Mouse (Mus musculus) activated CD4-positive, CD25-positive, alpha-beta regulatory T cell, adult 4 months (primary cell): ENCODE measurements around the gene Zc3h18. TPM values are rescaled to one million over a fixed set of nuclear protein-coding genes. Genes with fewer than 3 reads are reported as not detected.

Source experiments
- ATAC-seq: one replicate; pipeline ENCODE4 v1.8.0; 2017
- polyA plus RNA-seq, 2 experiments: library from polyadenylated mRNA; unstranded; fragments of 100-300 nt; shearing (Covaris generic); gene quantifications; one replicate each; pipeline ENCODE4 v1.2.1; 2017

Zc3h18 gene
- polyA plus RNA-seq, 2 experiments from 2014 or later: 10.9 to 18.2 TPM

DNA sequence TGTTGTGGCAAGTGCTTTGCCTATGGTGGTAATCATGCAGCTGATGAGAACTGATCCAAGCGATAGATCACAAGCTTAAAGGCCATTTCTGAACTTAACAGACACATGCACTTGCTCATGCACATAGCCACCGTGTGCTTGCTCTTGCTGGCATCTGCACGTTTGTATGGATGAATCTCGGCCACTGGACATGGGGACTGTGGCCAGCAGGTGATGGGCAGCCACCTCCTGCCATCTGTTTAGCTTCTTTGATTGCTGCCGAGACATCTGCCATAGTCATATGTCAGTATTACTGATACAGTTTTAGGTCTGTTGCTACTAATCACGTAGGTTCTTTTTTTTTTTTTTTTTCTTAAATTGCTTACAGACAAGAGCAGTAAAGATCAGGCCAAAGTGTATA lies 18.9 kb downstream of the Zc3h18 start:
- ATAC-seq: no peak

DNA sequence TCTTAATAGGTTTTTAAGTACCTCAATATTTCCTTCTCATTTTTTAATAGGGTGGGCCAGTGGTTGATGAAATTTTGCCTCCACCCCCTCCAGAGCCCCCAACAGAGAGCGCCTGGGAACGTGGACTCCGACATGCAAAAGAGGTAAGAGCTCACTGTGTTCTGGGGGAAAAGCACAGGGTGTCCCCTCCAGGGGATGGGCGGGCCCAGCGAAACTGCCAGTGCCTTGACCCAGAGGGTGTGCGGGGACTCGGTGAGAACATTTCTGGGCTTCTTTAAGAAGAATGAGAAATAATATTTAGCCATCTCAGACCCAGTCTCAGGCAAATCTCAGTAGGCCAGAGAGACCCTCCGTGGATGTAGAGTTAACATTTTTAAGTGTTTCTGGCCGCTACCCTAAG lies 21.8 kb downstream of the Zc3h18 start:
- no peak for ATAC-seq

GRCm38 (mm10) chr8:122405146-122405805 lies 28.9 kb downstream of the Zc3h18 start:
- no peak for ATAC-seq

DNA sequence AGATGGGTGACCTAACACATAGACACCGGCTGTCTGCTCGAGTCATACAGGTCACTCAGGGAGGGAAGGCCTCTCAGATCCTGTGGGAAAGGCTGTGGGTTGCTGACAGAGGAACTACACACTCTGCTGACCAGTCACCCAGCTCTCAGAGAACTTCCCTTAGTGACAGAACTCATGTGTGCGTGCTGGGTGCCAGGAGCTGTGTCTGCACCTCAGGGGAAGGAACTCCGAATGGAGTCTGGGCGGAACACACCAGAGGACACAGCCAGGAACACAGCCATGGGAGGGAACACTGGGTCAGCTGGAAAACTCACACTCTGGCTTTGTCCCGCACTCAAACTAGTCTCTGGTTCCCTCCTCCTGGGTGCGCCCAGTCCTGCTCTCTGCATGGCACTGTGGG lies 31.3 kb downstream of the Zc3h18 start:
- no peak for ATAC-seq

- no peak for ATAC-seq
These were observed 37.9 kb downstream of the Zc3h18 start for GRCm38 (mm10) chr8:122414311-122414710.

- ATAC-seq: no peak
These were observed 39.1 kb downstream of the Zc3h18 start for GRCm38 (mm10) chr8:122415554-122415953.

GRCm38 (mm10) chr8:122419881-122420555 lies 43.6 kb downstream of the Zc3h18 start:
- no peak for ATAC-seq

DNA sequence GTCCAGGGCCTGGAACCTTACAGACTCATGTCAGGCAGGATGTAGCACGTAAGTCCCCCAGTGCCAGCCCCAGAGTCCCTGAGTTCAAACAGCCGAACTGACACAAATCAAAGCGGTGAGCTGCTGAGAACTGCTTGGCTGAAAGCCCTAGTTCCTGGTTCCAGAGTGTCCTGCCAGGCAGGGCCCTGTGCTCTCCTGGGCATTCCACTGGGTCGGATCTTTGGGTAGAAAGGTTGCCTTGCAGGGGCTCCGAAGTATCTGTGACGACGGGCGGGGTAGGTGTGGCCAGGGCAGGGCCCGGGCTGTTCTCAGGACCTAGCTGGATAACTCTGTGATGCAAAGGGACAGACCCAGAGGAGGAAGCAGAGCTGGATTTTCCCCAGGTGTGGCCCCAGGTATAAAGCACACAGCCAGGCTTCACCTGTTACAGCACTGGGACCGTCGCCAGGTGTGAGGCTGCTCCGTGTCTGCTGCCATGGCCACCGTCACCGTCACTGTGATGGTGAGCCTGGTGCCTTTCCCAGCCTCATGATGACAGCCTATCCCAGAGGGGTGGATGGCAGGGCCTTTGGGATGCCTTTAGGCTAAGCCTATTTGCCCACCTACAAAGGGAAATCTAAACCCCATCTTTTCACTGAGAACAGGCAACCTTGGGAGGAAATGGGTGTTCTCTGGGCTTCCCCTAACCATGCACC lies 45.1 kb downstream of the Zc3h18 start, which contains the start of gene Il17c:
TSS of gene Il17c (plus strand) at position 645 of the 695 bp plus-strand sequence.
- ATAC-seq: no peak

- ATAC-seq: no peak
These were observed 46.8 kb downstream of the Zc3h18 start for GRCm38 (mm10) chr8:122423217-122423616.

DNA sequence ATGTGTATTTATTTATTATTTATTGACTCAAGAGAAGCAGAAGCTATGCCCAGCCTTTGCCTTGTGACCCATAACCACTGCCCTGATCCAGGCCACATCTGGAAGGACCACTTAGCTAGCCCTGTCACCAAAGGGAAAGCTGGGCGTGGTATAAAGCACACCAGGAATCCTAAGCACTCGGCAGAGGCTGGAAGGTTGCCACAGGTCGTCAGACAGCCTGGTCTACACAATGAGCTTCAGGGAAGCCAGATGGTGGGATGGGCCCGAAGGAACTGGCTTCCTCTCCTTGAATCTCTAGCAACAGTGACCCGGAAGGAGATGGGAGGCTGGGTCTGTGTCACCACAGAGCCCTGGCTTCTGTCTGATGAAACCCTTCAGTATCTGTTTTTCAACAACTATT lies 47.2 kb downstream of the Zc3h18 start:
- ATAC-seq: no peak

GRCm38 (mm10) chr8:122426145-122426544 lies 49.7 kb downstream of the Zc3h18 start:
- no peak for ATAC-seq

GRCm38 (mm10) chr8:122427607-122428006 lies 51.2 kb downstream of the Zc3h18 start:
- ATAC-seq: no peak

DNA sequence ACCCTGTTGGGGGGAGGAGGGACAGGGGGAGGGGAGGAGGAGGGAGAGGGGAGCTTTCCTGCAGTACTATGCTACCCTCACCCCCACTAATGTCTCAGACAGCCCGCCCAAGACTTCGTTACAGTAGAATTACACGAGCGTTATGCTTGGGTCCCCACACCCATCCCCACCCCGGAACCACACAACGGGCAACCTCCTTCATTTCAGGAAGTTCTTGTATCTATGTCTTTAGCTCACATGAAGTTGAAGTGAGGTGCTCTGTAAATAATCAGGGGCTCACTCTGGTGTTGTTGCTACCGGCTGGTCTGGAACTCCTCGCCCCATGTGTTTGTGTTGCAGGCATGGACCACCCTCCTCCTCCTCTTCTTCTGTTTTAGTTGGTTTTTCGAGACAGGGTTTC lies 51.8 kb downstream of the Zc3h18 start:
- ATAC-seq: no peak

- ATAC-seq: no peak
These were observed 53.7 kb downstream of the Zc3h18 start for GRCm38 (mm10) chr8:122430058-122430636.

DNA sequence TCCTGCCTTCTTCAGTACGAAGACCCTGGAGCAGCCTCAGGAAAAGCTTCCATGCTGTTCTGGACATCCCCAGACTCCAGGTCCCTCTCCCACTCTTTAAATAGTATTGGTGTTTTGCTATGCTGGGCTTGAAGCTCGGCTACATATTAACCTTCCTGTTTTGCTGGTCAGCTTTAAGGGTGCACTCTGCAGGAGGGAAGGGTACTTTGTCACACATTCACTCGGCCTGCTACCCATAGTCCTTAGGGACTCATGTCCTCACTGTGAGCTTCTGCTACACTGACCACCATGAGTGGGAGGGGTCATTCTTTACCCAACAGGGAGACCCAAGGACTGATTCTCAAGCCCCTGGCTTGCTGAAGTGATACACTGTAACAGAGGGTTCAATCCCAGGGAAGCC lies 54.2 kb downstream of the Zc3h18 start:
- ATAC-seq: no peak

DNA sequence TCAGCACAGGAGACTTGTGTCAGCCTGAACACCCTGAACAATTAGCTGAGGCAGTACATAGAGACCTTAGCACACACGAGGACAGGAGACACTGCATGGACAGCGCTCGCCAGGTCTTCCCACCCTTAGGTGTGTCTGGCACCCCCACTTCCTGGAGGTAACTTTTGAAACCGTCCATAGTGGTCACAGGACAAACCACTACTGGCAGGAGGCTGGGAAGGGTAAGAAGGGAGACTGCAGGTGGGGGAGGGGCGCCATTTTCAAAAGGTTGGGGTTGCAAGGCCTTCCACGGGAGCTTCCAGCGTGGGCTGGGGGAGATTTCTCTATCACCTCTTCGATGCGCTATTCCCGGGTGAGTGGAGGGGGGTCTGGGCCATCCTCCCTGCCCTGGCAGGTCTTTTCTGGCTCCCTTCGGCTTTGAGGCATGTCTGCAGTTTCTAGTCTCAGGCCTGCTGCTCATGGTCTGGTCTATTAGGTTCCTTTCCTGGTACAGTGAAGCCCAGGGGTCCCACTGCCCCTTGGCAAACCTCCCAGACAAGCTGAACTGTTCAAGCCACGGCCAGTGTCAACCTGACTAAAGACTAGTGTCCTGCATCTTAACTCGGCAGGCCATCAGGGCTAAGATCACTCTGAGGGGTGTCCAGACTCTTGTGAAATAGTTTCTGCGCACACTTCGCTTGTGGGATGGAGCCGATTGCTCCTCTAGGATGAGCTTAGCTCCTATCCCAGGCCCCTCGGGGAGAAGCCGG lies 55.5 kb downstream of the Zc3h18 start:
- no peak for ATAC-seq

- ATAC-seq: peak; percentile 70
These were observed 56.2 kb downstream of the Zc3h18 start, which contains the start of gene Cyba for GRCm38 (mm10) chr8:122432443-122433268. Gene Cyba, minus strand, starts transcription at chr8:122432930.

DNA sequence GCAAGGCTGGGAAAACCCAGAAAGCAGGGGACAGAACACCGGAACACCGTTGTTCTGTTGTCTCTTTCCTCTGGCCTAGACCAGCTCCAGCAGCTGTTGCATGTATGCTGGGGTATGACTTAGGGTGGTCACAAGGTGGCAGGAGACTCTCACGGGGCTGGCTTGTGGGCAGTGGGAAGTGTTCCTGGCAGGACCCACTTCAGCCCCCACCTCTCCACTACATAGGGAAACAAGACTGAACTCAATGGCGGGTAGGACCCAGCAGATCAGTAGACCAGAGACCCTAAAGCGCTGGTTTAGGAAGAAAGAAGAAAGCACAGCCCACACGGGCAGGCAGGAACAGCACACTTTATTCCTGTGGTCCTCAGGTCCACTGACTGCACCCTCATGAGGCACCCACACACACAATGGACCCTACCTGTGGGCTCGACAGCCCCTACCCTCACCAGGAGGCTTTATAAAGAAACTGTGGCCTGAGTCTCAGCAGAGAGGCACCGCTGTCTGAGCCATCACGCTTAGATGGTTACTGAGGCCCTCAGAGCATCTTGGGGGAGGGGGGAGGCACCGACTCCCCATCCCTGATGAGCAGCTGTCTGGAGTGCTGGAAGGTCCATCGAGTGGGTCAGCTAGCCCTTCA lies 57.0 kb downstream of the Zc3h18 start:
- no peak for ATAC-seq

DNA sequence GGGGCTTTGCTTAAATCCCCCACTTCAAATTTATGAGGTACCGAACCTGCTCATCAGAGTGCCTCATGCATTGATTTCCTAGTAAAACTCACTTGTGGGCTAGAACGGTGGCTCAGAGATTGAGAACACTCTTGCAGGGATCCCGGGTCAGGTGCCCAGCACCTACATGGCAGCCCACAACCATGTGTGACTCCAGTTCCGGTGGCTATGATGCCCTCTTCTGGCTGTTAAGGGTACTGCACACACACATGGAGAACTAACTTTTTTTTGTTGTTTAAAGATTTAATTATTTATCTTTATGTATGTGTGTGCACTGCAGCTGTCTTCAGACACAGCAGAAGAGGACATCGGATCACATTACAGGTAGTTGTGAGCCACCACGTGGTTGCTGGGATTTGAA lies 59.0 kb downstream of the Zc3h18 start:
- ATAC-seq: no peak

- peak; percentile 9 for ATAC-seq
These were observed 59.7 kb downstream of the Zc3h18 start for GRCm38 (mm10) chr8:122436146-122436545.

DNA sequence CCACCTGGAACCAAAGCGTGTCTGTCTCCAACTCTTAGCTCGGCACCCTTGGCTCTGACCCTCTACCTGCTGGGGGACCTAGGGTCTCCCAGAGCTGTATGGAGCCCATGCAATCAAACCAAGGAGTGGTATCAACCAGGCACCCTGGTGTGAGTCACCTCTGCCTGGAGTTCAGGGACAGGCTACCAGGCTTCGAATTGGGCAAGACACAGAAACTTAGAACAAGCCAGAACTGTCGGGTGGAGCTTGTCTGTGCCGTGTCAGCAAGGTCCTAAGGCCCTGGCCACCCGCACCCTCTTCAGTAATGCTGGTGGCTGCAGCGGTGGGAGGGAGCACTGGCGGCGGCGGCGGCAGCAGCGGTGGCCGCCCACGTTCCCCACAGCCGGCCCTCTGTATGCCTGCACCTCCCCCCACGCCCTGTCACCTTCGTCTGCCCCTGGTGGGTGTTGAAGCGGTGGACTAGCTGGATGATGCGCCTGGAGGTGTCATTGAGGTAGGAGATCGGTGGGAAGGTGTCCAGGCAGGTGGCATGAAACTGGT lies 60.2 kb downstream of the Zc3h18 start:
- no peak for ATAC-seq
